Mouse (Mus musculus): ENCODE measurements around the gene Cnr2. TPM values are rescaled to one million over a fixed set of nuclear protein-coding genes. Genes with fewer than 3 reads are reported as not detected.
"Not testable (repeated sequence)": the region's sequence is repeated elsewhere in the genome, so short reads cannot be mapped to it uniquely, and the experiment has no call there.

Gene Cnr2
- polyA plus RNA-seq, 1 experiment from 2014 or later, result 0.71 TPM

DNA sequence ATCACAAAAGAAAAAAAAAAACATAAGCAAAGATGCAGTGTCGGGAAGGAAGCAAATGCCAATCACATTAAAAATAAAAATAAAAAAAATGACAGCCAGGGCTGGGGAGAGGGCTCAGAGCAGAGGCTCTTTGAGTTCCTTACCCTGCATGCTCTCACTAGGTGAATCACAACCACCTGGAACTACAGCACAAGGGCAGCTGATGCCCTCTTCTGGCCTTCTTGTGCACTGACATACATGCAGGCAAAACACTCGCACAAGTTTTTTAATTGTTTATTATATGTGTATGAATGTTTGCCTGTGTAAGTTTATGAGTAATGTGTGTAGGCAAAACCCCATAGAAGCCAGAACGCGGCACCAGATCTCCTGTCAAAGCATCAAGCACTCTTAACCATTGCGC, 36.6 kb downstream of the Cnr2 start:
- ATAC-seq (replicated peaks; ENCODE audit: extremely low read depth, insufficient read depth, low FRiP score), result no peak
- no peak overlapping the region for H3K4me2 ChIP-seq (ENCODE audit: low read depth, low read length)
- no peaks in the 10 kb centered on the region for H3K27me3 ChIP-seq (ENCODE audit: control insufficient read depth, insufficient read depth, low read length)
- WGBS, result 67% methylated on average over 5 of the region's 5 CpGs
- H3K36me3 ChIP-seq (ENCODE audit: control insufficient read depth, insufficient read depth), result peaks cover 4% of the 10 kb centered on the region; the same call in 1 of the 2 replicates
- H3K4me1 ChIP-seq (ENCODE audit: control insufficient read depth, insufficient read depth, low read length), result no peaks in the 10 kb centered on the region
- no peak overlapping the region for H3K9ac ChIP-seq (ENCODE audit: low read length)
- H3K27ac ChIP-seq (ENCODE audit: low read length), result no peak overlapping the region
- no peaks in the 10 kb centered on the region for H3K9me3 ChIP-seq (replicated peaks; ENCODE audit: control insufficient read depth, low read length)
- H3K4me3 ChIP-seq (ENCODE audit: low read length), result no peak overlapping the region

DNA sequence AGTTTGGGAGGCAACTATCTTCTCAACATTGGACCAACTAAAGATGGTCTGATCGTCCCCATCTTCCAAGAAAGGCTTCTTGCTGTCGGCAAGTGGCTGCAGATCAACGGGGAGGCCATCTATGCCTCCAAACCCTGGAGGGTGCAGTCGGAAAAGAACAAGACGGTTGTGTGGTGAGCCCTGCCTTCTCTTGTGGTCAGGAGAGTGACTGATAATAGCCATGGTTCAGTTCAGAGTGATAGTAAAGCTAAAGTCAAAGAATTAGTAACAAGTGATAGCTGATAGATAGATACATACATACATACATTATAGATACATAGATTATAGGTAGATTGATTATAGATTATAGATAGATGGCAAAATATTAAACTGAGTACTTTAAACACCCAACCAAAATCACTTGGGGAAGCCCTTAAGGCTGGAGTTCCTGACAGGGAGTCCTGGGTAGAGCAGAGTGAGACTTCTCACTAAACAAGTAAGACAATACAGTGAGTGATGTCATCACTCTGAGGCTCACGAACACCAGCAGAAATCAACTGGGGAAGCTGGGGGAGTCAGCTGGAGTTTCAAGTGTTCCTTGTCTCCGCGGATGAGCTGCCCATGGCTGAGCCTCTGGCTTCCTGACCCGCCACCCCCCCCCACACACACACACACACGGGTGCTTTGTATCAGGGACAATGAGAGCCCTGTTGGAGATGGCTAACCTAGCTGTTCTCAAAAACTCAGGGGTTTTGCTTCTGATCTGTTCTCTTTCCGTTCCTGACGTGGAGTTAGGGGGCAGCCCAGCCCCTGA, 39.7 kb downstream of the Cnr2 start:
- Histone ChIP-seq H3K27ac (ENCODE audit: low read length) (peak overlapping the region; percentile 63), H3K36me3 (ENCODE audit: control insufficient read depth, insufficient read depth) (peaks cover 8% of the 10 kb centered on the region), H3K9ac (ENCODE audit: low read length) (no peak overlapping the region; the same call in 1 of the 2 replicates), H3K27me3 (ENCODE audit: control insufficient read depth, insufficient read depth, low read length) (no peaks in the 10 kb centered on the region), H3K4me3 (ENCODE audit: low read length) (no peak overlapping the region), H3K4me2 (ENCODE audit: low read depth, low read length) (no peak overlapping the region), H3K9me3 (replicated peaks; ENCODE audit: control insufficient read depth, low read length) (no peaks in the 10 kb centered on the region), H3K4me1 (ENCODE audit: control insufficient read depth, insufficient read depth, low read length) (no peaks in the 10 kb centered on the region)
- 48% methylated on average over 12 of the region's 12 CpGs for whole genome bisulfite sequencing
- ATAC-seq (replicated peaks; ENCODE audit: extremely low read depth, insufficient read depth, low FRiP score), result no peak

DNA sequence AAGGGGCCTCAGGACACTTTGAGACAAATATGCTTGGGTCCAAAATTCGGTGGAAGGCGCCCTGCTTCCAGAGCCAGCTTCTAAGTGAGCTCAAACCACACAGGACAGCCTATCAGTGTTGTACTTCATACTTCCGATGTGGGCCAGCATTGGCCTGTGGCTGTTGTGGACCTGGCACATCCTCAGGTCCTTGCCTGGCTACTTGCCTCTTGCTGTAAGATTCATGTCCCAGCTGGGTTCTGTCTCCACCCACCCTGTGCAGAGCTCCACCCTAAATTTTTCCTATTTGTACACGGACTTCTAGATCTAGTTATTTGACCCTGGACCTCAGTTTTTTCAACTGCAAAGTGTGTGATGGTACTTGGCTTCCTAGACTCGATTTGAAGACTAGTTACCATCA, 40.3 kb downstream of the Cnr2 start:
- H3K36me3 ChIP-seq (ENCODE audit: control insufficient read depth, insufficient read depth), result peaks cover 8% of the 10 kb centered on the region
- H3K9me3 ChIP-seq (replicated peaks; ENCODE audit: control insufficient read depth, low read length), result no peaks in the 10 kb centered on the region
- ATAC-seq (replicated peaks; ENCODE audit: extremely low read depth, insufficient read depth, low FRiP score), result no peak
- peak overlapping the region; percentile 63 for H3K27ac ChIP-seq (ENCODE audit: low read length)
- no peak overlapping the region for H3K4me3 ChIP-seq (ENCODE audit: low read length)
- 60% methylated on average over 5 of the region's 5 CpGs for WGBS
- no peaks in the 10 kb centered on the region for H3K27me3 ChIP-seq (ENCODE audit: control insufficient read depth, insufficient read depth, low read length)
- H3K9ac ChIP-seq (ENCODE audit: low read length), result no peak overlapping the region; the same call in 1 of the 2 replicates
- no peaks in the 10 kb centered on the region for H3K4me1 ChIP-seq (ENCODE audit: control insufficient read depth, insufficient read depth, low read length)
- no peak overlapping the region for H3K4me2 ChIP-seq (ENCODE audit: low read depth, low read length)

GRCm38 (mm10) chr4:135938858-135939257, 43.7 kb downstream of the Cnr2 start:
- H3K4me1 ChIP-seq (ENCODE audit: control insufficient read depth, insufficient read depth, low read length), result peaks cover 8% of the 10 kb centered on the region; the same call in 1 of the 2 replicates
- no peak for ATAC-seq (replicated peaks; ENCODE audit: extremely low read depth, insufficient read depth, low FRiP score)
- no peak overlapping the region for H3K9ac ChIP-seq (ENCODE audit: low read length)
- no peak overlapping the region for H3K27ac ChIP-seq (ENCODE audit: low read length)
- no peak overlapping the region for H3K4me3 ChIP-seq (ENCODE audit: low read length)
- WGBS, result 76% methylated on average over 7 of the region's 7 CpGs
- no peaks in the 10 kb centered on the region for H3K27me3 ChIP-seq (ENCODE audit: control insufficient read depth, insufficient read depth, low read length)
- H3K36me3 ChIP-seq (ENCODE audit: control insufficient read depth, insufficient read depth), result peaks cover 10% of the 10 kb centered on the region
- H3K4me2 ChIP-seq (ENCODE audit: low read depth, low read length), result no peak overlapping the region
- H3K9me3 ChIP-seq (replicated peaks; ENCODE audit: control insufficient read depth, low read length), result peaks cover 3% of the 10 kb centered on the region; the same call in 1 of the 2 replicates

GRCm38 (mm10) chr4:135941026-135941425, 45.8 kb downstream of the Cnr2 start:
- not testable (repeated sequence) for H3K9ac ChIP-seq (ENCODE audit: low read length); H3K4me3 ChIP-seq (ENCODE audit: low read length); H3K27ac ChIP-seq (ENCODE audit: low read length); H3K27me3 ChIP-seq (ENCODE audit: control insufficient read depth, insufficient read depth, low read length); H3K4me2 ChIP-seq (ENCODE audit: low read depth, low read length); ATAC-seq (replicated peaks; ENCODE audit: extremely low read depth, insufficient read depth, low FRiP score); H3K9me3 ChIP-seq (replicated peaks; ENCODE audit: control insufficient read depth, low read length)
- 80% methylated on average over 8 of the region's 8 CpGs for WGBS
- Histone ChIP-seq H3K4me1 (ENCODE audit: control insufficient read depth, insufficient read depth, low read length) (peaks cover 12% of the 10 kb centered on the region), H3K36me3 (ENCODE audit: control insufficient read depth, insufficient read depth) (peaks cover 10% of the 10 kb centered on the region)

DNA sequence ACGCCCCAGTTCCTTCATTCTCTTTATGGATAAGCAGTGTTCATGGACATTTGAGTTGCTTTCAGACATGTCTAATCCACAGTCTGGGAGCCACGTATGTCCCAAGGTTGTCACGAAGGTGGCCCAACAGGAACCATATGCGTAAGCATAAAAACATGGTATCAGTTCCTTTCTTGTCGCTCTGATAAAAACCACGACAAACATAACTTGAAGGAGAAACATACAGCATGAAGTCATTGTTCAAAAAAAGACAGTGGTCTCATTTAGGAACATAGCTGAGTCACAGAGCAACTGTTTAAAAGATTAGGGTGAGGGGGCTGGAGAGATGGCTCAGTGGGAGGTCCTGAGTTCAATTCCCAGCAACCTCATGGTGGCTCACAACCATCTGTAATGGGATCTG, 47.0 kb downstream of the Cnr2 start:
- no peak overlapping the region for H3K4me3 ChIP-seq (ENCODE audit: low read length)
- H3K27ac ChIP-seq (ENCODE audit: low read length), result no peak overlapping the region
- ATAC-seq (replicated peaks; ENCODE audit: extremely low read depth, insufficient read depth, low FRiP score), result no peak
- H3K4me2 ChIP-seq (ENCODE audit: low read depth, low read length), result no peak overlapping the region
- WGBS, result 40% methylated on average over 6 of the region's 6 CpGs
- H3K4me1 ChIP-seq (ENCODE audit: control insufficient read depth, insufficient read depth, low read length), result peaks cover 14% of the 10 kb centered on the region
- peaks cover 10% of the 10 kb centered on the region for H3K36me3 ChIP-seq (ENCODE audit: control insufficient read depth, insufficient read depth)
- H3K27me3 ChIP-seq (ENCODE audit: control insufficient read depth, insufficient read depth, low read length), result no peaks in the 10 kb centered on the region
- peaks cover 3% of the 10 kb centered on the region; the same call in 1 of the 2 replicates for H3K9me3 ChIP-seq (replicated peaks; ENCODE audit: control insufficient read depth, low read length)
- H3K9ac ChIP-seq (ENCODE audit: low read length), result no peak overlapping the region

DNA sequence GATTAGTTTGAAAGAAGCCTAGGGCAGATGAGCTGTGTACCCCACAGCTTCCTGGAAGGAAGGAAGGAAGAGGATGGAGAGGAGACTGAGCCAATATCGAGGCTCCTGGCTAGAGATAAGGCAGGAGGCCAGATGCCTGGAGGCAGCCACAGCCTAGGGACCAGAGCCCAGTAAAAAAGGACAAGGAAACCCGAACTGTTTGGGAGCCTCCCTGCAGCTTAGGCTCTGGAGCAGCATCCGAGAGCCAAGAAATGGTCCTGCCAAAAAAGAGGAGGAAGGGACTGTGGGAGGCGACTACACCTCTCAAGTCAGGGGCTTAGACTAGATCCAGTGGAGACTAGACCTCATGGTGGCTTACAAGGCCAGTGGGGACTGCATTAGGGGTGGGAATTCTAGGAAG, 48.2 kb downstream of the Cnr2 start:
- WGBS, result 39% methylated on average over 4 of the region's 4 CpGs
- H3K4me1 ChIP-seq (ENCODE audit: control insufficient read depth, insufficient read depth, low read length), result peaks cover 21% of the 10 kb centered on the region
- peak overlapping the region; percentile 14; the same call in 1 of the 2 replicates for H3K27ac ChIP-seq (ENCODE audit: low read length)
- no peaks in the 10 kb centered on the region for H3K27me3 ChIP-seq (ENCODE audit: control insufficient read depth, insufficient read depth, low read length)
- no peak for ATAC-seq (replicated peaks; ENCODE audit: extremely low read depth, insufficient read depth, low FRiP score)
- H3K4me2 ChIP-seq (ENCODE audit: low read depth, low read length), result no peak overlapping the region
- peaks cover 3% of the 10 kb centered on the region; the same call in 1 of the 2 replicates for H3K9me3 ChIP-seq (replicated peaks; ENCODE audit: control insufficient read depth, low read length)
- peaks cover 10% of the 10 kb centered on the region for H3K36me3 ChIP-seq (ENCODE audit: control insufficient read depth, insufficient read depth)
- no peak overlapping the region for H3K4me3 ChIP-seq (ENCODE audit: low read length)
- no peak overlapping the region for H3K9ac ChIP-seq (ENCODE audit: low read length)

DNA sequence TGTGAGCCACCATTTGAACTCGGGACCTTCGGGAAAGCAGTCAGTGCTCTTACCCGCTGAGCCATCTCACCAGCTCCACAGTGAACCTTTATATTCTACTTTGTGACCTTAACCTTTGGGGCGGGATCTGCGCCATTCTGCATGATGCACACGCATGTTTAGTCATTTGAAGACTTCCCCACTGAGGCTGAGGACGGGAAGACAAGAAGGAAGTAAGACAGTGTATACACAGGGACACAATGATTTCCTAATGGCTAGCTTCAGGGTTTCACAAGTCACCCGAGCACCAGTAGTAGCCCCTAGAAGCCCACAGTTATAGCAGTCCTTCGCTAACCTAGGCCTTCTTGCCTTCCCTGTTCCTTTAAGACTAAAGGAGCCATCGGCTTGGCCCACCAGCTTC, 50.5 kb downstream of the Cnr2 start:
- H3K9me3 ChIP-seq (replicated peaks; ENCODE audit: control insufficient read depth, low read length), result peaks cover 3% of the 10 kb centered on the region; the same call in 1 of the 2 replicates
- H3K4me3 ChIP-seq (ENCODE audit: low read length), result peak overlapping the region; percentile 74
- H3K4me1 ChIP-seq (ENCODE audit: control insufficient read depth, insufficient read depth, low read length), result peaks cover 27% of the 10 kb centered on the region
- ATAC-seq (replicated peaks; ENCODE audit: extremely low read depth, insufficient read depth, low FRiP score), result no peak
- WGBS, result 77% methylated on average over 10 of the region's 10 CpGs
- peak overlapping the region; percentile 84 for H3K9ac ChIP-seq (ENCODE audit: low read length)
- H3K27me3 ChIP-seq (ENCODE audit: control insufficient read depth, insufficient read depth, low read length), result no peaks in the 10 kb centered on the region
- H3K4me2 ChIP-seq (ENCODE audit: low read depth, low read length), result peak overlapping the region; percentile 89
- H3K27ac ChIP-seq (ENCODE audit: low read length), result peak overlapping the region; percentile 72
- H3K36me3 ChIP-seq (ENCODE audit: control insufficient read depth, insufficient read depth), result peaks cover 5% of the 10 kb centered on the region

DNA sequence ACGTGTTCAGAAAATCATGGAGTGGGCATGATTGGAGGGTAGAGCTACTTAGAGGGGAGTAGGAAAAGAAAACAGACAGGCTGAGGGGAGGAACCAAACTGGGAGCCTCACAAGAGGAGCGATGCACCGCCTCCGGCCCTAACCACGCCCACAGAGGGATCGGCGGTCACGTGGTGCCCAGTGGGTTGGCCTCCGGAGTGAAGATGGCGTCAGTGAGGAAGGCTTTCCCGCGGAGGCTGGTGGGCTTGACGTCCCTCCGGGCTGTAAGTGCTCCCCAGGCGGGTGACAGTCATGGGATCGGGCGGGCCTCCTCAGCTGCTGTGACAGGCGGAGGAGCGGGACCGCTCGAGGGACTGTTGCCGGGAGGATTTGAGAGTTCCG, 51.1 kb downstream of the Cnr2 start, which contains the start of gene Hmgcl:
Gene Hmgcl (plus strand): TSS at position 171 of the 381 bp plus-strand sequence.
- WGBS, result under 1% methylated on average over 22 of the region's 23 CpGs

More for the DNA sequence above, 51.1 kb downstream of the Cnr2 start, which contains the start of gene Hmgcl:
- Histone ChIP-seq H3K4me1 (ENCODE audit: control insufficient read depth, insufficient read depth, low read length) (peaks cover 27% of the 10 kb centered on the region), H3K4me3 (ENCODE audit: low read length) (peak within 1 kb of the TSS; percentile 74), H3K9ac (ENCODE audit: low read length) (peak within 1 kb of the TSS; percentile 84), H3K4me2 (ENCODE audit: low read depth, low read length) (peak within 1 kb of the TSS; percentile 89), H3K27me3 (ENCODE audit: control insufficient read depth, insufficient read depth, low read length) (no peaks in the 10 kb centered on the region), H3K36me3 (ENCODE audit: control insufficient read depth, insufficient read depth) (peaks cover 5% of the 10 kb centered on the region), H3K9me3 (replicated peaks; ENCODE audit: control insufficient read depth, low read length) (peaks cover 3% of the 10 kb centered on the region; the same call in 1 of the 2 replicates), H3K27ac (ENCODE audit: low read length) (peak within 1 kb of the TSS; percentile 72)
- ATAC-seq (replicated peaks; ENCODE audit: extremely low read depth, insufficient read depth, low FRiP score), result peak; percentile 91

Data from heart, embryonic 16.5 days (tissue).